Comparison of ENCODE assay signal across 8 mouse cellular contexts in the genomic region with DNA sequence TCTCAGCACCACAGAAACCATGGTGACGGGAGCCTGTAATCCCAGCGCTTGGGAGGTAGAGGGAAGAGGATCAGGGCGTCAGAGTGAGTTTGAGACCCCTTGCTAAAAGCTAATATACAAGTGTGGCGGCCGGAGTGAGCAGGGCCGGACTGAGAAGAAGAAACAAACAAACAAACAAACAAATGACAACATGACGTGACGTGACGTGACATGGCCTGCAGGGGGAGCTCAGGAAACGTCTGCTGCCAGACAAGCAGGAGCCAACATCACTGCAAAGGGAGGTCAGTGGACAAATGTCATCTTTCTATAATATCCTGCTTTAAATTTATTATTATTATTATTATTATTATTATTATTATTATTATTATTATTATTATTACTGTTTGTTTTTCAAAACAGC. TPM values are rescaled to one million over a fixed set of nuclear protein-coding genes. Genes with fewer than 3 reads are reported as not detected.
A peak's percentile ranks its signal among the peaks of the same experiment; 100 is the strongest.
DNase-seq lines count a peak whose midpoint lies in the region; TF ChIP-seq lines count a peak whose summit lies in the region.

No protein-coding gene starts in this region.

- no peak for TF ChIP-seq POLR2A in embryonic fibroblast, embryonic 13.5 days (IDR thresholded peaks at IDR 0.05; ENCODE audit: low read depth, low read length)

- no peak overlapping the region for H3K27ac ChIP-seq in embryonic fibroblast, embryonic 13.5 days (ENCODE audit: insufficient read depth, low read length)

- peak; percentile 64 to 80 for DNase-seq in cerebellum, postnatal 14 days
- DNase-seq in cerebellum, adult 11-12 months, result no peak
- peak; percentile 40 for DNase-seq in right cerebral cortex, postnatal 4 days
- DNase-seq in right cerebral cortex, postnatal 25 days, result no peak
- DNase-seq in lung, postnatal 14 days, result peak; percentile 50
- no peak for DNase-seq in yolk sac, embryonic 10.5 days (ENCODE audit: low spot score)
- no peak for DNase-seq in layer of hippocampus, adult 11-12 months (ENCODE audit: low spot score)

- TF ChIP-seq CTCF in embryonic fibroblast, embryonic 13.5 days (IDR thresholded peaks at IDR 0.05; ENCODE audit: borderline replicate concordance, insufficient read depth, low read length), result peak; percentile 80

- H3K4me1 ChIP-seq in embryonic fibroblast, embryonic 13.5 days (ENCODE audit: control insufficient read depth, insufficient read depth, low read length), result no peaks in the 10 kb centered on the region

- H3K4me3 ChIP-seq in embryonic fibroblast, embryonic 13.5 days (ENCODE audit: insufficient read depth, low read length), result no peak overlapping the region

RNA-seq across cellular contexts. Expression of gene Rps6ka1, which starts 51.0 kb away (rescaled TPM):
- 4.2 and 4.8 TPM in 2 replicates for polyA plus RNA-seq in embryonic fibroblast, embryonic 13.5 days (2011; ENCODE audit: insufficient read length, low read depth, missing spikeins)

Comparison
In these comparisons a context has a peak if more than half of its experiments do, and no peak if none do; other contexts are left out.
1. DNase-seq: peak in cerebellum, postnatal 14 days (2 of 2), right cerebral cortex, postnatal 4 days (single experiment) and lung, postnatal 14 days (single experiment); none in cerebellum, adult 11-12 months (single experiment), right cerebral cortex, postnatal 25 days (single experiment), yolk sac, embryonic 10.5 days (single experiment) and layer of hippocampus, adult 11-12 months (single experiment).